Mouse (Mus musculus) gastrocnemius, adult 18-20 months (tissue): ENCODE measurements around the gene Mrgpra2b. TPM values are rescaled to one million over a fixed set of nuclear protein-coding genes. Genes with fewer than 3 reads are reported as not detected.
"Not testable (repeated sequence)": the region's sequence is repeated elsewhere in the genome, so short reads cannot be mapped to it uniquely, and the experiment has no call there.

Experiments used
- DNase-seq: peaks from one replicate; pipeline ENCODE4 v3.0.0; 2021; ENCODE audit warnings: low spot score
- long read RNA-seq, 2 experiments: library from polyadenylated mRNA; stranded (forward); transcript quantifications; one replicate each; pipeline ENCODE4 v2.0.0; 2021
- total RNA-seq, 2 experiments: library from RNA; stranded (reverse); gene quantifications; 2 replicates each; pipeline ENCODE4 v1.2.3; 2021

Mrgpra2b gene
- total RNA-seq = not detected
- long read RNA-seq, experiment 1 = 0 reads
- long read RNA-seq, experiment 2 = 0 reads

- no peak for DNase-seq
Measured at GRCm38 (mm10) chr7:47528762-47529161, at the start of gene Mrgpra2b. Mrgpra2b (minus strand) TSS chr7:47528862.

- DNase-seq = no peak
Measured at GRCm38 (mm10) chr7:47516379-47516778, 12.3 kb downstream of the Mrgpra2b start.

GRCm38 (mm10) chr7:47515050-47515449, 13.6 kb downstream of the Mrgpra2b start:
- no peak for DNase-seq

- no peak for DNase-seq
Measured at GRCm38 (mm10) chr7:47502953-47503352, 25.7 kb downstream of the Mrgpra2b start.

- DNase-seq = not testable (repeated sequence)
Measured at GRCm38 (mm10) chr7:47491266-47491665, 37.4 kb downstream of the Mrgpra2b start.

- not testable (repeated sequence) for DNase-seq
Measured at GRCm38 (mm10) chr7:47489438-47489837, 39.2 kb downstream of the Mrgpra2b start.

GRCm38 (mm10) chr7:47483181-47483580, 45.5 kb downstream of the Mrgpra2b start:
- DNase-seq = not testable (repeated sequence)

- DNase-seq = not testable (repeated sequence)
Measured at GRCm38 (mm10) chr7:47473904-47474303, 54.8 kb downstream of the Mrgpra2b start.

- DNase-seq = not testable (repeated sequence)
Measured at GRCm38 (mm10) chr7:47465278-47465981, 63.2 kb downstream of the Mrgpra2b start.

- DNase-seq = not testable (repeated sequence)
Measured at GRCm38 (mm10) chr7:47452015-47452414, 76.6 kb downstream of the Mrgpra2b start, which contains the start of gene Mrgpra2a. Mrgpra2a (minus strand) TSS chr7:47452139.

GRCm38 (mm10) chr7:47445729-47446128, 82.9 kb downstream of the Mrgpra2b start:
- not testable (repeated sequence) for DNase-seq

- not testable (repeated sequence) for DNase-seq
Measured at GRCm38 (mm10) chr7:47436463-47436862, 92.2 kb downstream of the Mrgpra2b start.

- not testable (repeated sequence) for DNase-seq
Measured at GRCm38 (mm10) chr7:47427815-47428508, 100.7 kb downstream of the Mrgpra2b start.

Other genes with a start within 250 kb of the Mrgpra2b start
- not detected for gene Mrgpra1, start 174.6 kb downstream of the Mrgpra2b start, total RNA-seq
- not detected for gene Mrgpra2a, start 76.7 kb downstream of the Mrgpra2b start, total RNA-seq
- gene Mrgpra3, start 72.5 kb upstream of the Mrgpra2b start, total RNA-seq = not detected